Mouse (Mus musculus): ENCODE data around the gene Tbca. TPM values are rescaled to one million over a fixed set of nuclear protein-coding genes. Genes with fewer than 3 reads are reported as not detected.

Tbca gene
- total RNA-seq, 2 experiments from 2014 or later = 204 to 227 TPM

DNA sequence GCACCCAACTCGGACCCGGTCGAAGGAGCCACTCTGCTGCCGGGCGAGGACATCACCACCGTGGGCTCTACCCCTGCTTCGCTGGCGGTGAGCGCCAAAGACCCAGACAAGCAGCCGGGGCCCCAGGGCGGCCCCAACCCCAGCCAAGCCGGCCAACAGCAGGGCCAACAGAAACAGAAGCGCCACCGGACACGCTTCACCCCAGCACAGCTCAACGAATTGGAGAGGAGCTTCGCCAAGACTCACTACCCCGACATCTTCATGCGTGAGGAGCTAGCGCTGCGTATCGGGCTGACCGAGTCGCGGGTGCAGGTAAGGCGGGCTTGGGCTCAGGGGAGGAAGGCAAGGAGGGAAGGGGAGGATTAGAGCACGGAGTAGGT, 88.5 kb downstream of the Tbca start:
- no peak for DNase-seq (ENCODE audit: low spot score in 2 of 2)

DNA sequence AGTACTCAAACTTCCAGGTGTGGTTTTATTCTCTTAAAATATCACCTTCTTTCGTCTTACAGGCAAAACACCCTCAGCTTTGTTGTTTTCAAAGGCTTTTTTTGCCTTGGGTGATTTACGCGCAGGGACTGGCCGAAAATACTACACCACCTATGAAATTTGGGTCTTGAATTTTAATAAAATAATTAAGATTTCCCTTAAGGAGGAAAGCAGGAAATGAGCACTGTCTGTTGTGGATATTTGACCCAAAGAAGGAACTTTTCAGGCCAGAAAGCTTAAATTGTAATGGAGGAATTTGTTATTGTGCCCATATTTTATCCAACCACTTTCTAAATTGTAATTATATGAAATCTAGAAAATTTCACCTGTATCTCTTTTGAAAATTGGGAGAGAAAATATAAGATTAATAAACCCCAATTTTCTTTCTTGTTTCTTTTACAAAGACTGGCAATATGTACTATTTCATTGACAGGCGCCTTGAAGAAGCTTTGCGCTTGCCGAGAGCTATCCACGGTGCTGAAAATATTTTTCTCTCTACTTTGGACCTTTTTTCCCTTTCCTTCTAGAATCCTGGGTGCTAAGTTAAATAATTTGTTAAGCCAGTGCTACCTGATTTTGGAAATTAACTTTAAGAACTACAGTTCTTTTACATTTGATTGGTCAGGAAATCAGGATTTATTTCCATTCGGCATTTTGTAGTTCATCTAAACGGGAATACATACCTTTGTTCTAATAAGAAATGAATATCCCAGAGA, 89.5 kb downstream of the Tbca start:
- DNase-seq (ENCODE audit: low spot score in 2 of 2) = no peak

DNA sequence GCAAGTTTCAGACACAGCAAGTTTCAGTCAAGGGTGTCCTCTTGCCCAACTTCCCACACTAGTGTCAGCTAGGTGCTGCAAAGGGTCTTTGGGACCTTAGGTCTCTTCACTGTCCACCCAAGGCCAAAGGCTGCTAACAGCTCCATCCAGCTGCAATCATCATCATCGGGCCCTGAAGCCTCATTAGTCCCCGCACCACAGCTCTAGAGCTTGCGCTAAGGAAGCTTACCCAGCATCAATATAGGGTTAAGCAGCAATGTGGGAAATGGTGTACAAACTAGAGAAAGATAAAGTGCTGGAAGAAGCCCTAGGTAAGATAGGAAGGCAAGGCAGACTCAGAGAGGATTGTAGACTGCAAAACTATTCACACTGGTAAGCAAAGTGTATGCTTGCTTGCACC, 92.5 kb downstream of the Tbca start:
- DNase-seq (ENCODE audit: low spot score in 2 of 2) = no peak

DNA sequence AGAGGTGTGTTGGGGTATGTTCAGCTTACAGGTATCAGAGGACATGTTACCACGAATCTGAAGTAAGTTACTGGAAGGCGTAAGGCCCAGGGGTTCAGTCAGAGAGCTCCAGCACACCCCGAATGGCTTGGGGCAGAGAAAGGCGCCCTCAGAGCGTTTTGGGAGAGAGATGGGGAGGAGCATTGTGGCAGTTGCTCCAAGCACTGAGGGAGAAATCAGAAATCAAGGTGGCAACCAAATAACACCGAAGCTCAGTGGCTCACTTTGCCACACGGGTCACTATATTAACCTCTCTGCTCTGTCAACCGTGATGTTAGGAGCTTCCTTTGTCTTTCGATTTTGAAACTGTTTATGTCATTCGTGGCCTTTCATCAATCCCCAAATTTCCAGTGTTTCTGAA, 93.5 kb downstream of the Tbca start:
- DNase-seq (ENCODE audit: low spot score in 2 of 2) = no peak

DNA sequence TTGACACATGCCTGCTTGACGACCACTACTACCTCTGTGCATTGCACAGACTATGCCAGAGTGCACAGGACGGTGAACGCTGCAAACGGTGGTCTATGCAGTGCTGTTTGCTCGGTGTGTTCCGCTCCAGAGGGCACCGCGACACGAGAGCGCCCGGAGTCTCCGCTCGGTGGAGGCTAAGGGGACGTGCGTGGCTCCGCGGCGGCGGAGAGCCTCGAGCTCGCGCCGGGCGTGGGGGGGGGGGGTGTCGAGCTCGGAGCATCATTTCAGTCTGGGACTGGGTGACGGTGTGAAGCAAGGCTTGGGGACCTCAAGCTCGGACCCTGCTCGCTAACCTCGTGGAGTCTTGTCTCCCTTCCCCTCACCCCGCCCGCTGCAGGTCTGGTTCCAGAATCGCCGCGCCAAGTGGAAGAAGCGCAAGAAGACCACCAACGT, 94.0 kb downstream of the Tbca start:
- no peak for DNase-seq (ENCODE audit: low spot score in 2 of 2)

DNA sequence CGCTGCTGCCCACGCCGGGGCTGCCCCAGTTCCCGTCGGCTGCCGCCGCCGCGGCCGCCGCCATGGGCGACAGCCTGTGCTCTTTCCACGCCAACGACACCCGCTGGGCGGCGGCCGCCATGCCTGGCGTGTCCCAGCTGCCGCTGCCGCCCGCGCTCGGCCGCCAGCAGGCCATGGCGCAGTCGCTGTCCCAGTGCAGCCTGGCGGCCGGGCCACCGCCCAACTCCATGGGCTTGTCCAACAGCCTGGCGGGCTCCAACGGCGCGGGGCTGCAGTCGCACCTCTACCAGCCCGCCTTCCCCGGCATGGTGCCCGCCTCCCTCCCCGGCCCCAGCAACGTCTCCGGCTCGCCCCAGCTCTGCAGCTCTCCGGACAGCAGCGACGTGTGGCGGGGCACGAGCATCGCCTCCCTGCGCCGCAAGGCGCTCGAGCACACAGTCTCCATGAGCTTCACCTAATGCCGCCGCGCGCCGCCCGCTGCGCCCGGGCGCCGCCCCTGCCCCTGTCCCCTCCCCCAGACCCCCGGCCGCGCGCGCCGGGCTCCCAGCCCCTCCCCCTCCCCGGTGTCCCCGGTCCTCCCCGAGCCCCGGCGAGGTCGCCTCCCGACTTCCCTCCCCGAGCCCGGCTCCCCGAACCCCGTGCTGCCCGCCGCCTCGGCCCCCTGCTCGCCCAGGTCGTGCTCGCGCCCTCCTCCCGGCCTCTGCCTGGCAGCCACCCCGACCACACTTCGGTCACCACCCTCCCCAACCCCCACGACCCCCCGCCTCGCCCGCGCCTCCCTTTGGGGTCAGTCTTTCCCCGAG, 94.7 kb downstream of the Tbca start:
- peak in 1 of 2 experiments; percentile 15 for DNase-seq (ENCODE audit: low spot score in 2 of 2)

DNA sequence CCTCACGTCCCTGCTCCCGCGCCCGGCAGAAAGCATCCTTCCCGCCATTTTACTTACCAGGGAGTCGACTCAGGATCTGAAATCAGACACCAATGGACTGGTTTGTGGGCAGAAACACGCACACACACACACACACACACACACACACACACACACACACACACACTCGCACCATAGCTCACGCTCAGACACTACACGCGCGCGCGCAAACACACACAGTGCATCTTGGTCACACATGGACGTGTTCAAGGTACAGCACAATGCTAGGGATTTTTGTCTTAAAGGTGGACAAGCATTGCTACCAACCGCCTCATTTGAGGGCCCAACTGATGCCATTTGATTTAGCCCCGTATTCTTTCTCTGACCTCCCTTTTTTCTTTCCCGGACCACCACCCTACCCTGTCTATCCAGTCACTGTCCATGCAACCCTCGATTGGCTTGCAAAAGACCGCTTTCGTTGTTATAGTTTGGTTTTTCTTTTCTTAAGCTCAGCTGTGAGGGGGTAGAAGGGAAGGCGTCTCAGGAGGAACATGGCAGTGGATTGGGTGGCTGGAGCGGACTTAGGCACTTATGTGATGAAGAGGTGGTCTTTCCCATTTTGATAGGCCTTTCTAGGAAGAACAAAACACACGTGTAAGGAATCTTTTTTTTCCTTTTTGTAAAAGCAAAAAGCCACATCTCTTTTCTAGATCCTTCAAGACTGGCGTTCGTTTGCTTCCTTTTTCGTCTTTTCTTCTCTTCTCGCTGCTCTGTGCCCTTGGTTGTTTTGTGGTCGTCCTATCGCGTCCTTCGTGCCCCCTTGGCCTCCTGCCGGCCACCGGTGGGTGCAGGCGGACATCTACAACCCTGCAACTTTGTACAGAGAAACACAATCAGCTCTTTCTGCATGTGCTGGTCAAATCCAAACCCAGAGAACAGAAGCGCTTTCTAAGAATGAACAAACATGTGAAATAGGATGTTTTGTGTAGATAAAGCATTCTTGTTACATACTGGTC, 95.6 kb downstream of the Tbca start:
- no peak for DNase-seq (ENCODE audit: low spot score in 2 of 2)

DNA sequence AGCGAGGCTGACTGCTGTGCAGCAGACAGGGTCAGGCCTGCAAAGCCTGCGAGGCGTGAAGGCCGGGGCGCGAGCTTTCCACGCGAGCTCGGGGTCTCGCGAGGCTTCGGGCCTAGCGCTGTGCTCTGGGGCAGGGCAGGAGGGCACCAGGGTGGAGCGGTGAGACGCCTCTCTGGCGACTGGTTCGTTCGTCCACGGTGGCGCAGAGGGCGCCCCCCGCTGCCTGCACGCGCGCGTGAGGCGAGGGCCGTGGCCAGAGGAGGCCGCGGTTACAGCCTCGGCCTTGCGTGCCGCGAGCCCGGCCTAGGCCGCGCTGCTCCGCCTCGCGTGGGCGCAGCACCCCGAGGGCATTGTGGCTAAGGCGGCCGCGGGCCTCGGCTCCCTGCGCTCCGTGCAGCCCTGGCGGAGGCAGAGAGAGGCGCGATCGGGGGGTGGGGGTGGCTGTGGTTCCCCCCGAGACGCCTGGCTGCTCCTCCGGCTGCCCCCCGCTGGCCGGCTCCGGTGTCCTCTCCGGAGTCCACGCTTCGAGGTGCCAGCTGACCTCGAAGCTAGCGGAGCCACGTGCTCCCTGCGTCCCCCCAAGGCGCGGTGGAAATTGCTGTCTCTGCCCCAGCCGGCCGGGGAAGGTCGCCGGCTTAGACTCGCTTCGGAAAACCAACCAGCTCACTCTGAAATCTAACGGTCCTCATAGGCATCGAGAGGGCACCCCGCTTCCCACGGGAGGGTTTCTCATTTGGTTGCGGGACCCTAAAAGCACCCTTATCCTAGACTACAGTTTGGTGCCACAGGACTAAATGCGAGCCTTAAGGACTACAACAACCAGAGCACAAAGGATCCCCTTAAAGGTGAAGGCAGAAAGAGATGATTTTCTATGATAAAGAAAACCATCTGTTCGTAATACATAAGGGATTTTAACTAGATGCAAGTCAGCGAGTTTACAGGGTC, 96.9 kb downstream of the Tbca start:
- DNase-seq (ENCODE audit: low spot score in 2 of 2) = no peak

Other genes with a start within 250 kb of the Tbca start
- not detected for gene Otp, start 86.7 kb downstream of the Tbca start, total RNA-seq (2021)
- 10 to 100 TPM; 16.9 to 18.4 TPM for gene Wdr41, start 187.4 kb downstream of the Tbca start, total RNA-seq (2021)